Comparison of ENCODE assay signal across 8 mouse cellular contexts in genomic region chr8:72723651-72724001, GRCm38 (mm10). TPM values are rescaled to one million over a fixed set of nuclear protein-coding genes. Genes with fewer than 3 reads are reported as not detected.
DNase-seq lines count a peak whose midpoint lies in the region; ATAC-seq and TF ChIP-seq lines count a peak whose summit lies in the region.

No protein-coding gene starts in this region.

- H3K27me3 ChIP-seq in kidney, embryonic 15.5 days, result no peaks in the 10 kb centered on the region
- no peaks in the 10 kb centered on the region for H3K27me3 ChIP-seq in small intestine, adult 2 months (ENCODE audit: control insufficient read depth, insufficient read depth, low read length)

- peak overlapping the region; percentile 58; the same call in 1 of the 2 replicates for H3K27ac ChIP-seq in kidney, embryonic 15.5 days
- H3K27ac ChIP-seq in small intestine, adult 2 months (ENCODE audit: insufficient read depth, low read depth, low read length), result no peak overlapping the region

- no peaks in the 10 kb centered on the region for H3K9me3 ChIP-seq in kidney, embryonic 15.5 days (replicated peaks)

- ATAC-seq in kidney, embryonic 15.5 days (replicated peaks; ENCODE audit: low FRiP score), result peak; percentile 61

- under 1% methylated on average over 30 of the region's 30 CpGs for WGBS in kidney, embryonic 15.5 days
- WGBS in small intestine, adult 2 months, result under 1% methylated on average over 30 of the region's 30 CpGs

- DNase-seq in right cerebral cortex, postnatal 10 days (ENCODE audit: low spot score in 2 of 2), result peak; percentile 39 to 46
- DNase-seq in right cerebral cortex, adult 2 months (ENCODE audit: low spot score in 2 of 2), result no peak
- peak; percentile 16 for DNase-seq in c-Kit-positive CD71-positive TER-119-positive erythroid progenitor cells, embryonic 14.5 days (ENCODE audit: low spot score)
- DNase-seq in gastrocnemius, postnatal 14 days, result peak; percentile 22
- DNase-seq in lung, postnatal 4 days, result peak; percentile 36 to 38
- DNase-seq in frontal cortex, postnatal 36 days (ENCODE audit: low spot score in 2 of 2), result no peak

- H3K4me2 ChIP-seq in kidney, embryonic 15.5 days, result peak overlapping the region; percentile 86

- intact Hi-C loops in gastrocnemius, postnatal 14 days (cut with DNase I; ENCODE audit: low total_unique reads), result no loop called here

- TF ChIP-seq POLR2A in small intestine, adult 2 months (IDR thresholded peaks at IDR 0.05; ENCODE audit: low read depth, low read length), result no peak

- H3K9ac ChIP-seq in kidney, embryonic 15.5 days, result peak overlapping the region; percentile 98

- peaks cover 41% of the 10 kb centered on the region for H3K36me3 ChIP-seq in kidney, embryonic 15.5 days
- peaks cover 32% of the 10 kb centered on the region for H3K36me3 ChIP-seq in small intestine, adult 2 months (ENCODE audit: control insufficient read depth, insufficient read depth, low read length)

- peak overlapping the region; percentile 98 for H3K4me3 ChIP-seq in kidney, embryonic 15.5 days (replicated peaks)
- H3K4me3 ChIP-seq in small intestine, adult 2 months (ENCODE audit: low read depth, low read length), result peak overlapping the region; percentile 100

- H3K4me1 ChIP-seq in kidney, embryonic 15.5 days, result peaks cover 13% of the 10 kb centered on the region
- peaks cover 5% of the 10 kb centered on the region; the same call in 1 of the 2 replicates for H3K4me1 ChIP-seq in small intestine, adult 2 months (ENCODE audit: control insufficient read depth, insufficient read depth, insufficient read length, low read length)

- no peak for TF ChIP-seq CTCF in small intestine, adult 2 months (IDR thresholded peaks at IDR 0.05; ENCODE audit: extremely low read depth, insufficient read length, insufficient replicate concordance, low read depth, low read length)

RNA-seq across cellular contexts. Expression of gene Sin3b, which starts 0.5 kb away (rescaled TPM):
- total RNA-seq in gastrocnemius, postnatal 14 days (2021), result 10 to 100 TPM; 54.4 to 56.6 TPM
- 158 and 160 TPM in 2 replicates for polyA plus RNA-seq in kidney, embryonic 15.5 days (2015; fragmentation: Nextera tagmentation; extraction: Ambion mirVana)
- 62.4 and 114 TPM in 2 replicates for polyA plus RNA-seq in small intestine, adult 2 months (2012; rRNA removed)

RNA-seq across cellular contexts. Expression of gene F2rl3, which starts 38.1 kb away (rescaled TPM):
- 1 to 10 TPM; 2.2 to 2.9 TPM for total RNA-seq in gastrocnemius, postnatal 14 days (2021)
- polyA plus RNA-seq in kidney, embryonic 15.5 days (2015; fragmentation: Nextera tagmentation; extraction: Ambion mirVana), result 3.5 and 3.6 TPM in 2 replicates
- polyA plus RNA-seq in small intestine, adult 2 months (2012; rRNA removed), result 6.3 and 10.6 TPM in 2 replicates

Comparison
In these comparisons a context has a peak if more than half of its experiments do, and no peak if none do; other contexts are left out.
1. DNase-seq: peak in right cerebral cortex, postnatal 10 days (2 of 2), c-Kit-positive CD71-positive TER-119-positive erythroid progenitor cells, embryonic 14.5 days (single experiment), gastrocnemius, postnatal 14 days (single experiment) and lung, postnatal 4 days (2 of 2); none in right cerebral cortex, adult 2 months (0 of 2) and frontal cortex, postnatal 36 days (0 of 2).